Mouse (Mus musculus) limb, embryonic 14.5 days (tissue): ENCODE data around the gene Hspg2. TPM values are rescaled to one million over a fixed set of nuclear protein-coding genes. Genes with fewer than 3 reads are reported as not detected.

Experiments
- ATAC-seq: fragments of 200-750 bp; cut with Nextera tagmentation; 2 replicates; pipeline ENCODE4 v1.8.0; 2017; ENCODE audit warnings: low read depth, moderate number of reproducible peaks, moderate TSS enrichment; ENCODE audit not compliant: low FRiP score
- DNase-seq: peaks from one replicate; pipeline ENCODE4 v3.0.0-alpha.2; 2015; ENCODE audit warnings: low spot score
- H3K27ac ChIP-seq: fragments of 300-500 bp; sonication (generic); replicated peaks from 2 replicates; pipeline ENCODE4 v1.5.1; 2014; ENCODE audit warnings: low read depth, mild to moderate bottlenecking, low read length, moderate library complexity, mixed read lengths
- H3K27me3 ChIP-seq: fragments of 300-500 bp; sonication (generic); 2 replicates; pipeline ENCODE4 v1.6.1; 2014; ENCODE audit warnings: low read length, mixed read lengths; ENCODE audit not compliant: control insufficient read depth, insufficient read depth
- H3K36me3 ChIP-seq: fragments of 300-500 bp; sonication (generic); 2 replicates; pipeline ENCODE4 v1.6.1; 2014; ENCODE audit warnings: mild to moderate bottlenecking, low read length, moderate library complexity, mixed read lengths; ENCODE audit not compliant: control insufficient read depth, insufficient read depth
- H3K4me1 ChIP-seq: fragments of 300-500 bp; sonication (generic); 2 replicates; pipeline ENCODE4 v1.6.1; 2014; ENCODE audit warnings: antibody characterized with exemption, low read length, mixed read lengths; ENCODE audit not compliant: control insufficient read depth, insufficient read depth
- H3K4me2 ChIP-seq: fragments of 300-500 bp; sonication (generic); replicated peaks from 2 replicates; pipeline ENCODE4 v1.6.1; 2014; ENCODE audit warnings: low read depth, mild to moderate bottlenecking, low read length, moderate library complexity; ENCODE audit not compliant: severe bottlenecking
- H3K4me3 ChIP-seq: fragments of 300-500 bp; sonication (generic); replicated peaks from 2 replicates; pipeline ENCODE4 v1.5.1; 2014; ENCODE audit warnings: low read length
- H3K9ac ChIP-seq: fragments of 300-500 bp; sonication (generic); 2 replicates; pipeline ENCODE4 v1.6.1; 2014; ENCODE audit warnings: mild to moderate bottlenecking, low read depth, low read length, moderate library complexity; ENCODE audit not compliant: severe bottlenecking
- H3K9me3 ChIP-seq: fragments of 300-500 bp; sonication (generic); 2 replicates; pipeline ENCODE4 v1.6.1; 2016; ENCODE audit warnings: low read length; ENCODE audit not compliant: control insufficient read depth
- POLR2A ChIP-seq: fragments of 200-500 bp; IDR thresholded peaks from 2 replicates; pipeline ENCODE4 v1.8.0; 2012; ENCODE audit warnings: inconsistent platforms, mild to moderate bottlenecking, moderate library complexity, borderline replicate concordance; ENCODE audit not compliant: insufficient read depth, insufficient read length; ENCODE audit errors: extremely low read depth
- WGBS: fragments of 180-500 bp; shearing (Covaris S2); extraction: QIAGEN DNeasy Blood & Tissue Kit; methylation state at CpG from one replicate; pipeline ENCODE4 v1.1.7; 2014; 5-methylcytosine and 5-hydroxymethylcytosine counted together
- polyA plus RNA-seq, 2 experiments: library from polyadenylated mRNA; depleted of rRNA in 1 of 2; stranded (reverse) in 1 of 2; unstranded in 1 of 2; fragments of >200 nt; fragmentation: Nextera tagmentation in 1 of 2; extraction: Ambion mirVana in 1 of 2; gene quantifications; 2 replicates each; pipeline versions ENCODE4 v1.2.1 to v1.2.3; 2012 to 2014

Hspg2 gene
- polyA plus RNA-seq, 2 experiments: 65.6 to 97.4 TPM

GRCm38 (mm10) chr4:137589586-137589985 is 121.0 kb downstream of the Hspg2 start:
- Histone ChIP-seq H3K27me3 (no peaks in the 10 kb centered on the region), H3K36me3 (no peaks in the 10 kb centered on the region), H3K9me3 (no peaks in the 10 kb centered on the region), H3K9ac (no peak overlapping the region), H3K27ac (no peak overlapping the region), H3K4me2 (no peak overlapping the region), H3K4me3 (no peak overlapping the region), H3K4me1 (no peaks in the 10 kb centered on the region)
- ATAC-seq: no peak
- 77% methylated on average over 3 of the region's 3 CpGs for WGBS
- TF ChIP-seq POLR2A: no peak
- DNase-seq: no peak

GRCm38 (mm10) chr4:137590961-137591360 is 122.4 kb downstream of the Hspg2 start:
- ATAC-seq (no peak), DNase-seq (no peak)
- Histone ChIP-seq H3K4me2 (no peak overlapping the region), H3K27me3 (no peaks in the 10 kb centered on the region), H3K36me3 (no peaks in the 10 kb centered on the region), H3K4me1 (peaks cover 11% of the 10 kb centered on the region), H3K4me3 (no peak overlapping the region), H3K27ac (no peak overlapping the region), H3K9ac (no peak overlapping the region), H3K9me3 (no peaks in the 10 kb centered on the region)
- WGBS: 87% methylated on average over 4 of the region's 4 CpGs
- TF ChIP-seq POLR2A: no peak

- no peaks in the 10 kb centered on the region for H3K9me3 ChIP-seq
- 0 out of 2 replicates have a peak, but pooled peaks cover 4% of the 10 kb centered on the region for H3K36me3 ChIP-seq
- peak; percentile 99 for DNase-seq
- ATAC-seq: peak; percentile 95
- peaks cover 17% of the 10 kb centered on the region for H3K4me1 ChIP-seq
- WGBS: under 1% methylated on average over 66 of the region's 92 CpGs
- peak; percentile 95; the same call in 1 of the 2 replicates for TF ChIP-seq POLR2A
- H3K27me3 ChIP-seq: no peaks in the 10 kb centered on the region
- peak within 1 kb of the TSS; percentile 94 for H3K4me2 ChIP-seq
- peak within 1 kb of the TSS; percentile 70 for H3K9ac ChIP-seq
- peak within 1 kb of the TSS; percentile 96 for H3K27ac ChIP-seq
- peak within 1 kb of the TSS; percentile 89 for H3K4me3 ChIP-seq
Observed at GRCm38 (mm10) chr4:137593601-137594495, 125.3 kb downstream of the Hspg2 start, which contains the start of gene Usp48. Gene Usp48, plus strand, starts transcription at chr4:137593755.

- Histone ChIP-seq H3K27me3 (no peaks in the 10 kb centered on the region), H3K9ac (peak overlapping the region; percentile 70), H3K4me2 (peak overlapping the region; percentile 94), H3K4me1 (peaks cover 17% of the 10 kb centered on the region), H3K36me3 (0 out of 2 replicates have a peak, but pooled peaks cover 4% of the 10 kb centered on the region), H3K9me3 (no peaks in the 10 kb centered on the region), H3K4me3 (peak overlapping the region; percentile 89), H3K27ac (peak overlapping the region; percentile 96)
- TF ChIP-seq POLR2A: no peak
- WGBS: 5% methylated on average over 37 of the region's 40 CpGs
- DNase-seq (peak; percentile 46), ATAC-seq (no peak)
Observed at GRCm38 (mm10) chr4:137594496-137595270, 126.1 kb downstream of the Hspg2 start.

- H3K4me3 ChIP-seq: no peak overlapping the region
- 100% methylated on average over 4 of the region's 4 CpGs for WGBS
- DNase-seq (no peak), ATAC-seq (no peak)
- no peak overlapping the region for H3K4me2 ChIP-seq
- H3K36me3 ChIP-seq: 0 out of 2 replicates have a peak, but pooled peaks cover 4% of the 10 kb centered on the region
- no peak for TF ChIP-seq POLR2A
- H3K9me3 ChIP-seq: no peaks in the 10 kb centered on the region
- peaks cover 17% of the 10 kb centered on the region for H3K4me1 ChIP-seq
- no peak overlapping the region for H3K27ac ChIP-seq
- H3K27me3 ChIP-seq: no peaks in the 10 kb centered on the region
- no peak overlapping the region for H3K9ac ChIP-seq
Observed at GRCm38 (mm10) chr4:137597098-137597630, 128.6 kb downstream of the Hspg2 start.
